Mouse (Mus musculus) cerebellum, adult 2 months (tissue): ENCODE measurements around the gene Dlk1.

ENCODE experiments used
- CTCF ChIP-seq: fragments of 200-500 bp; IDR thresholded peaks from 2 replicates; pipeline ENCODE4 v1.5.1; 2011; ENCODE audit warnings: low read depth, mild to moderate bottlenecking, control low read depth, low read length, moderate library complexity, borderline replicate concordance; ENCODE audit not compliant: insufficient read depth
- POLR2A ChIP-seq: fragments of 200-500 bp; IDR thresholded peaks from 2 replicates; pipeline ENCODE4 v1.6.1; 2011; ENCODE audit warnings: low read length, control low read depth, borderline replicate concordance; ENCODE audit not compliant: insufficient read depth

DNA sequence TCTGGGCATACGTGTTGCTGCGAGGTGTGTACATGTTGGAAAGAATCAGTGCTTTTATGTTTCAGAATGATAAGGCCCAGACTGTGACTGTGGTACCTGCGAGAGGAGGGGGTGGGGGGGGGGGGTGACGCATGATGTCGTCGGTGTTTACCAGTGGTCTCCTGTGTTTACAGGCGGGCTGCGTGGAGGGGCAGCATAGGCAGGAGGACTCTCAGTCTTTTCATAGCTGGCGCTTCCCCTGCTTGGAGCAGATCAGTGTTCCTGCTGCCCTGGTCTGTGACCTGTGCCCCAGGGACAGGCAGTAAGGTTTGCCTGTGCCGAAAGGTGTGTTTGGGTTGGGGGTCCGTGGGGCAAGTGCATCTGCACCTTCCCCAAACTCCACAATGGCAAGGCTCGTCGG lies at the start of gene Dlk1:
- TF ChIP-seq CTCF (no peak), POLR2A (no peak)
